Mouse (Mus musculus): Measurements from ENCODE around the gene Vcl. TPM values are rescaled to one million over a fixed set of nuclear protein-coding genes. Genes with fewer than 3 reads are reported as not detected.

Gene Vcl
- total and polyA plus RNA-seq, 3 experiments, result 2.1 to 4.6 (median 4.5) TPM

GRCm38 (mm10) chr14:21039623-21040022 is 110.4 kb downstream of the Vcl start:
- H3K36me3 ChIP-seq (replicated peaks in 1 of 2; ENCODE audit: control insufficient read depth in 1 of 2, insufficient read depth in 1 of 2, low read length in 1 of 2), result peaks cover 35 to 79% of the 10 kb centered on the region in 2 experiments
- H3K4me3 ChIP-seq (replicated peaks in 1 of 3; ENCODE audit: low read depth in 2 of 3, low read length in 2 of 3, poor library complexity in 1 of 3), result no peak overlapping the region
- no peak for DNase-seq (ENCODE audit: extremely low read depth)
- in situ Hi-C loops (cut with MboI; ENCODE audit: low pct_ligation_motif_present, low pct_unique_long_range_greater_than_20kb, low sequenced_read_pairs), result no loop called here
- H3K27ac ChIP-seq (ENCODE audit: insufficient read depth, low read depth), result no peak overlapping the region
- H3K4me1 ChIP-seq (ENCODE audit: control insufficient read depth in 1 of 2, insufficient read depth in 2 of 2), result peaks cover 0 to 18% of the 10 kb centered on the region in 2 experiments; a peak in 2 of 4 replicates
- no peak overlapping the region for H3K4me2 ChIP-seq (ENCODE audit: insufficient read depth, low read depth, poor library complexity, severe bottlenecking)
- TF ChIP-seq TCF12 (IDR thresholded peaks at IDR 0.05; ENCODE audit: low read depth, low read length), result no peak
- TF ChIP-seq KAT2A (IDR thresholded peaks at IDR 0.05; ENCODE audit: insufficient replicate concordance, low read length), result no peak
- no peak for TF ChIP-seq IRF4 (IDR thresholded peaks at IDR 0.05; ENCODE audit: low read depth, low read length)
- TF ChIP-seq E2F4 (IDR thresholded peaks at IDR 0.05; ENCODE audit: insufficient replicate concordance, low read depth, low read length), result no peak
- no peak for TF ChIP-seq MEF2A (IDR thresholded peaks at IDR 0.05; ENCODE audit: borderline replicate concordance, low read depth, low read length)
- TF ChIP-seq MYC (IDR thresholded peaks at IDR 0.05; ENCODE audit: low read depth, low read length), result no peak
- no peak for TF ChIP-seq ZNF384 (IDR thresholded peaks at IDR 0.05; ENCODE audit: low read depth, low read length)
- no peak for TF ChIP-seq NELFE (IDR thresholded peaks at IDR 0.05; ENCODE audit: low read depth, low read length)
- no peak for TF ChIP-seq ETS1 (conservative IDR thresholded peaks at IDR 0.05; ENCODE audit: low read depth, low read length)
- no peak for TF ChIP-seq POLR2A (IDR thresholded peaks at IDR 0.05; ENCODE audit: low read depth, low read length)
- 0 out of 2 replicates have a peak, but pooled peaks cover 2% of the 10 kb centered on the region for H3K79me2 ChIP-seq (replicated peaks; ENCODE audit: control insufficient read depth, extremely low read depth, insufficient read depth, poor library complexity, severe bottlenecking)
- no peaks in the 10 kb centered on the region for H3K27me3 ChIP-seq (replicated peaks)
- H3K9ac ChIP-seq (ENCODE audit: insufficient read depth, low read depth), result no peak overlapping the region
- dilution Hi-C loops (cut with MboI; ENCODE audit: extremely low pct_ligation_motif_present, extremely low pct_unique_long_range_greater_than_20kb, low sequenced_read_pairs), result no loop called here
- no peaks in the 10 kb centered on the region for H3K9me3 ChIP-seq (replicated peaks; ENCODE audit: low read length)

DNA sequence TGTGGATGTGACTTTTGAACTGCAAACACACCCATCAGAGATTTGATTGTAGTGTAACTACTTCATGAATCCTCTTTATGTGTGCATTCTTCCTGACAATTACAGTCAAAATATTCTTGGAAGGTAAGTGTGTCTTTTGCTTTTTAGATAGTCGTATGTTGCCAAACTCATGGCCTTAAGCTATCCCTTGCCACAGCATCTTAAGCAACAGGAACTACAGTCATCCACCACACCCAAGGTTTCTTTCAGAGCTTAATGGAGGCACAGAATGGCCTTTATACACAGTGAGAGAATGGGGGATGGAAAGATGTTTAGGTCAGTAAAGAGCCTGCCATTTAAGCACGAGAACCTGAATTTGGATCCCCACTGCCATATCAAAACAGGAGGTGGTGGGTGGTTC is 118.6 kb downstream of the Vcl start:
- in situ Hi-C loops (cut with MboI; ENCODE audit: low pct_ligation_motif_present, low pct_unique_long_range_greater_than_20kb, low sequenced_read_pairs), result no loop called here
- DNase-seq (ENCODE audit: extremely low read depth), result no peak
- no peak overlapping the region for H3K4me2 ChIP-seq (ENCODE audit: insufficient read depth, low read depth, poor library complexity, severe bottlenecking)

More for the DNA sequence above, 118.6 kb downstream of the Vcl start:
- Histone ChIP-seq H3K79me2 (replicated peaks; ENCODE audit: control insufficient read depth, extremely low read depth, insufficient read depth, poor library complexity, severe bottlenecking) (peaks cover 22% of the 10 kb centered on the region), H3K9ac (ENCODE audit: insufficient read depth, low read depth) (no peak overlapping the region), H3K4me3 (replicated peaks in 1 of 3; ENCODE audit: low read depth in 2 of 3, low read length in 2 of 3, poor library complexity in 1 of 3) (no peak overlapping the region), H3K9me3 (replicated peaks; ENCODE audit: low read length) (no peaks in the 10 kb centered on the region), H3K4me1 (ENCODE audit: control insufficient read depth in 1 of 2, insufficient read depth in 2 of 2) (peaks cover 0 to 19% of the 10 kb centered on the region in 2 experiments; a peak in 2 of 4 replicates), H3K27ac (ENCODE audit: insufficient read depth, low read depth) (no peak overlapping the region), H3K36me3 (replicated peaks in 1 of 2; ENCODE audit: control insufficient read depth in 1 of 2, insufficient read depth in 1 of 2, low read length in 1 of 2) (peaks cover 6 to 33% of the 10 kb centered on the region in 2 experiments), H3K27me3 (replicated peaks) (no peaks in the 10 kb centered on the region)
- TF ChIP-seq USF2 (conservative IDR thresholded peaks at IDR 0.05; ENCODE audit: low read depth, low read length) (no peak), SMC3 (IDR thresholded peaks at IDR 0.05; ENCODE audit: low read depth, low read length) (no peak), IRF4 (IDR thresholded peaks at IDR 0.05; ENCODE audit: low read depth, low read length) (no peak), RCOR1 (conservative IDR thresholded peaks at IDR 0.05; ENCODE audit: low read depth, low read length) (no peak), RAD21 (IDR thresholded peaks at IDR 0.05; ENCODE audit: low read depth, low read length) (no peak), ZC3H11A (IDR thresholded peaks at IDR 0.05; ENCODE audit: low read depth, low read length) (no peak), EP300 (IDR thresholded peaks at IDR 0.05; ENCODE audit: low read length) (no peak), ELF1 (IDR thresholded peaks at IDR 0.05; ENCODE audit: low read depth, low read length) (no peak), ZNF384 (IDR thresholded peaks at IDR 0.05; ENCODE audit: low read depth, low read length) (no peak), ETS1 (conservative IDR thresholded peaks at IDR 0.05; ENCODE audit: low read depth, low read length) (no peak), GABPA (IDR thresholded peaks at IDR 0.05; ENCODE audit: insufficient replicate concordance, low read depth, low read length) (no peak)
- dilution Hi-C loops (cut with MboI; ENCODE audit: extremely low pct_ligation_motif_present, extremely low pct_unique_long_range_greater_than_20kb, low sequenced_read_pairs), result no loop called here

All from CH12.LX (cell line).